Mouse (Mus musculus) forebrain, embryonic 13.5 days (tissue): ENCODE results near the gene Zdhhc1. TPM values are rescaled to one million over a fixed set of nuclear protein-coding genes. Genes with fewer than 3 reads are reported as not detected.
A peak's percentile ranks its signal among the peaks of the same experiment; 100 is the strongest.

Source experiments
- ATAC-seq: fragments of 200-750 bp; cut with Nextera tagmentation; 2 replicates; pipeline ENCODE4 v1.8.0; 2017
- H3K27ac ChIP-seq: fragments of 300-500 bp; sonication (generic); 2 replicates; pipeline ENCODE4 v1.5.1; 2015; ENCODE audit warnings: inconsistent platforms, mild to moderate bottlenecking, moderate library complexity
- H3K27me3 ChIP-seq: fragments of 300-500 bp; sonication (generic); 2 replicates; pipeline ENCODE4 v1.6.1; 2015; ENCODE audit warnings: mild to moderate bottlenecking, inconsistent platforms
- H3K36me3 ChIP-seq: fragments of 300-500 bp; sonication (generic); 2 replicates; pipeline ENCODE4 v1.6.1; 2015; ENCODE audit warnings: mild to moderate bottlenecking, inconsistent platforms; ENCODE audit not compliant: poor library complexity, severe bottlenecking
- H3K4me1 ChIP-seq: fragments of 300-500 bp; sonication (generic); 2 replicates; pipeline ENCODE4 v1.6.1; 2015; ENCODE audit warnings: inconsistent platforms
- H3K4me2 ChIP-seq: fragments of 300-500 bp; sonication (generic); 2 replicates; pipeline ENCODE4 v1.6.1; 2015; ENCODE audit warnings: inconsistent platforms, mild to moderate bottlenecking, moderate library complexity
- H3K4me3 ChIP-seq: fragments of 300-500 bp; sonication (generic); 2 replicates; pipeline ENCODE4 v1.5.1; 2015; ENCODE audit warnings: mild to moderate bottlenecking, inconsistent platforms
- H3K9ac ChIP-seq: fragments of 300-500 bp; sonication (generic); 2 replicates; pipeline ENCODE4 v1.6.1; 2015; ENCODE audit warnings: mild to moderate bottlenecking, inconsistent platforms
- H3K9me3 ChIP-seq: fragments of 300-500 bp; sonication (generic); replicated peaks from 2 replicates; pipeline ENCODE4 v1.6.1; 2016; ENCODE audit warnings: inconsistent platforms
- WGBS: fragments of 180-500 bp; shearing (Covaris S2); methylation state at CpG from one replicate; pipeline ENCODE4 v1.1.7; 2015; 5-methylcytosine and 5-hydroxymethylcytosine counted together
- polyA plus RNA-seq: library from polyadenylated mRNA; unstranded; fragments of >200 nt; fragmentation: Nextera tagmentation; extraction: Ambion mirVana; gene quantifications from 2 replicates; pipeline ENCODE4 v1.2.1, GENCODE M21; 2015

The Zdhhc1 gene
- polyA plus RNA-seq, 1 experiment from 2014 or later: 20.6 TPM

- Histone ChIP-seq H3K9me3 (no peaks in the 10 kb centered on the region), H3K27ac (no peak overlapping the region), H3K27me3 (peaks cover 31% of the 10 kb centered on the region), H3K4me2 (no peak overlapping the region), H3K36me3 (peaks cover 23% of the 10 kb centered on the region), H3K4me1 (peaks cover 49% of the 10 kb centered on the region), H3K4me3 (no peak overlapping the region), H3K9ac (peak overlapping the region; percentile 21; the same call in 1 of the 2 replicates)
- 59% methylated on average over 4 of the region's 4 CpGs for WGBS
- no peak for ATAC-seq
These were observed 21.4 kb downstream of the Zdhhc1 start for GRCm38 (mm10) chr8:105475254-105475653.

GRCm38 (mm10) chr8:105474680-105475079 is 22.0 kb downstream of the Zdhhc1 start:
- Histone ChIP-seq H3K9me3 (no peaks in the 10 kb centered on the region), H3K9ac (0 out of 2 replicates have a peak overlapping the region, but pooled peaks have one; percentile 48), H3K4me2 (no peak overlapping the region), H3K27me3 (peaks cover 31% of the 10 kb centered on the region), H3K27ac (peak overlapping the region; percentile 44), H3K36me3 (peaks cover 23% of the 10 kb centered on the region), H3K4me3 (no peak overlapping the region), H3K4me1 (peaks cover 55% of the 10 kb centered on the region)
- 44% methylated on average over 5 of the region's 5 CpGs for WGBS
- ATAC-seq: no peak

- peak overlapping the region; percentile 44 for H3K27ac ChIP-seq
- no peaks in the 10 kb centered on the region for H3K9me3 ChIP-seq
- 26% methylated on average over 17 of the region's 17 CpGs for WGBS
- peak overlapping the region; percentile 48; the same call in 1 of the 2 replicates for H3K9ac ChIP-seq
- H3K27me3 ChIP-seq: peaks cover 31% of the 10 kb centered on the region
- peaks cover 61% of the 10 kb centered on the region for H3K4me1 ChIP-seq
- H3K4me2 ChIP-seq: peak overlapping the region; percentile 14
- H3K4me3 ChIP-seq: peak overlapping the region; percentile 7; the same call in 1 of the 2 replicates
- peaks cover 23% of the 10 kb centered on the region for H3K36me3 ChIP-seq
- ATAC-seq: peak; percentile 31; the same call in 1 of the 2 replicates
These were observed 22.7 kb downstream of the Zdhhc1 start for GRCm38 (mm10) chr8:105473816-105474606.

- no peak for ATAC-seq
- no peak overlapping the region for H3K4me3 ChIP-seq
- no peak overlapping the region for H3K4me2 ChIP-seq
- H3K27me3 ChIP-seq: peaks cover 31% of the 10 kb centered on the region
- no peak overlapping the region for H3K9ac ChIP-seq
- WGBS: 49% methylated on average over 9 of the region's 9 CpGs
- H3K9me3 ChIP-seq: no peaks in the 10 kb centered on the region
- H3K36me3 ChIP-seq: peaks cover 16% of the 10 kb centered on the region; the same call in 1 of the 2 replicates
- no peak overlapping the region for H3K27ac ChIP-seq
- H3K4me1 ChIP-seq: peaks cover 64% of the 10 kb centered on the region
These were observed 23.7 kb downstream of the Zdhhc1 start for GRCm38 (mm10) chr8:105472983-105473382.

- no peak for ATAC-seq
- peaks cover 64% of the 10 kb centered on the region for H3K4me1 ChIP-seq
- no peak overlapping the region for H3K4me3 ChIP-seq
- peaks cover 31% of the 10 kb centered on the region for H3K27me3 ChIP-seq
- 25% methylated on average over 23 of the region's 23 CpGs for WGBS
- H3K9me3 ChIP-seq: no peaks in the 10 kb centered on the region
- H3K4me2 ChIP-seq: no peak overlapping the region
- no peak overlapping the region for H3K27ac ChIP-seq
- H3K36me3 ChIP-seq: peaks cover 18% of the 10 kb centered on the region; the same call in 1 of the 2 replicates
- H3K9ac ChIP-seq: no peak overlapping the region
These were observed 24.2 kb downstream of the Zdhhc1 start for GRCm38 (mm10) chr8:105472414-105472932.

GRCm38 (mm10) chr8:105471314-105472015 is 25.2 kb downstream of the Zdhhc1 start, which contains the start of gene Tppp3:
Gene Tppp3, minus strand, starts transcription at chr8:105471526.
- peak within 1 kb of the TSS; percentile 10; the same call in 1 of the 2 replicates for H3K27ac ChIP-seq
- WGBS: 4% methylated on average over 25 of the region's 25 CpGs
- H3K27me3 ChIP-seq: peaks cover 31% of the 10 kb centered on the region
- H3K4me1 ChIP-seq: peaks cover 68% of the 10 kb centered on the region
- peak within 1 kb of the TSS; percentile 62 for H3K4me2 ChIP-seq
- H3K4me3 ChIP-seq: peak within 1 kb of the TSS; percentile 32
- peak; percentile 90 for ATAC-seq
- peak within 1 kb of the TSS; percentile 66 for H3K9ac ChIP-seq
- no peaks in the 10 kb centered on the region for H3K9me3 ChIP-seq
- peaks cover 19% of the 10 kb centered on the region; the same call in 1 of the 2 replicates for H3K36me3 ChIP-seq

- Histone ChIP-seq H3K4me2 (peak overlapping the region; percentile 62), H3K27me3 (peaks cover 28% of the 10 kb centered on the region), H3K36me3 (peaks cover 14% of the 10 kb centered on the region; the same call in 1 of the 2 replicates), H3K4me3 (peak overlapping the region; percentile 32), H3K4me1 (peaks cover 68% of the 10 kb centered on the region), H3K27ac (peak overlapping the region; percentile 10; the same call in 1 of the 2 replicates), H3K9me3 (no peaks in the 10 kb centered on the region), H3K9ac (peak overlapping the region; percentile 66)
- no peak for ATAC-seq
- WGBS: 20% methylated on average over 11 of the region's 11 CpGs
These were observed 25.9 kb downstream of the Zdhhc1 start for GRCm38 (mm10) chr8:105470681-105471313.

- H3K4me3 ChIP-seq: peak overlapping the region; percentile 32; the same call in 1 of the 2 replicates
- H3K27ac ChIP-seq: no peak overlapping the region
- 83% methylated on average over 5 of the region's 5 CpGs for WGBS
- H3K36me3 ChIP-seq: peaks cover 8% of the 10 kb centered on the region; the same call in 1 of the 2 replicates
- ATAC-seq: no peak
- H3K4me1 ChIP-seq: peaks cover 65% of the 10 kb centered on the region
- H3K9me3 ChIP-seq: no peaks in the 10 kb centered on the region
- peaks cover 26% of the 10 kb centered on the region for H3K27me3 ChIP-seq
- H3K4me2 ChIP-seq: peak overlapping the region; percentile 62
- no peak overlapping the region for H3K9ac ChIP-seq
These were observed 26.4 kb downstream of the Zdhhc1 start for GRCm38 (mm10) chr8:105470262-105470661.

GRCm38 (mm10) chr8:105469816-105470215 is 26.9 kb downstream of the Zdhhc1 start:
- H3K36me3 ChIP-seq: 0 out of 2 replicates have a peak, but pooled peaks cover 4% of the 10 kb centered on the region
- peaks cover 60% of the 10 kb centered on the region for H3K4me1 ChIP-seq
- peak overlapping the region; percentile 62 for H3K4me2 ChIP-seq
- H3K9ac ChIP-seq: no peak overlapping the region
- H3K27ac ChIP-seq: peak overlapping the region; percentile 49
- H3K9me3 ChIP-seq: no peaks in the 10 kb centered on the region
- 95% methylated on average over 5 of the region's 5 CpGs for WGBS
- H3K4me3 ChIP-seq: no peak overlapping the region
- H3K27me3 ChIP-seq: peaks cover 23% of the 10 kb centered on the region
- no peak for ATAC-seq

- WGBS: 31% methylated on average over 6 of the region's 6 CpGs
- Histone ChIP-seq H3K4me2 (peak overlapping the region; percentile 62), H3K4me1 (peaks cover 54% of the 10 kb centered on the region)
These were observed 27.5 kb downstream of the Zdhhc1 start for GRCm38 (mm10) chr8:105469041-105469695.

More at GRCm38 (mm10) chr8:105469041-105469695, 27.5 kb downstream of the Zdhhc1 start:
- Histone ChIP-seq H3K4me3 (no peak overlapping the region), H3K9me3 (no peaks in the 10 kb centered on the region), H3K27me3 (peaks cover 16% of the 10 kb centered on the region), H3K36me3 (0 out of 2 replicates have a peak, but pooled peaks cover 3% of the 10 kb centered on the region), H3K27ac (peak overlapping the region; percentile 49), H3K9ac (0 out of 2 replicates have a peak overlapping the region, but pooled peaks have one; percentile 12)
- peak; percentile 31 for ATAC-seq
